Mouse (Mus musculus): ENCODE results near the gene Tle3.

GRCm38 (mm10) chr9:61455861-61456261, 83.7 kb downstream of the Tle3 start:
- TF ChIP-seq CTCF (IDR thresholded peaks at IDR 0.05; ENCODE audit: low read depth, low read length): no peak
- no peak for TF ChIP-seq POLR2AphosphoS5 (IDR thresholded peaks at IDR 0.05; ENCODE audit: insufficient replicate concordance, low read depth, low read length)
- no peak for TF ChIP-seq GATA1 (IDR thresholded peaks at IDR 0.05; ENCODE audit: borderline replicate concordance, low read length)
- TF ChIP-seq GATA2 (IDR thresholded peaks at IDR 0.05; ENCODE audit: borderline replicate concordance, low read depth, low read length): no peak
- TF ChIP-seq TAL1 (conservative IDR thresholded peaks at IDR 0.05; ENCODE audit: low read depth, low read length): no peak

Data from G1E (cell line).